ENCODE assay signal across 13 mouse cellular contexts in the genomic region with DNA sequence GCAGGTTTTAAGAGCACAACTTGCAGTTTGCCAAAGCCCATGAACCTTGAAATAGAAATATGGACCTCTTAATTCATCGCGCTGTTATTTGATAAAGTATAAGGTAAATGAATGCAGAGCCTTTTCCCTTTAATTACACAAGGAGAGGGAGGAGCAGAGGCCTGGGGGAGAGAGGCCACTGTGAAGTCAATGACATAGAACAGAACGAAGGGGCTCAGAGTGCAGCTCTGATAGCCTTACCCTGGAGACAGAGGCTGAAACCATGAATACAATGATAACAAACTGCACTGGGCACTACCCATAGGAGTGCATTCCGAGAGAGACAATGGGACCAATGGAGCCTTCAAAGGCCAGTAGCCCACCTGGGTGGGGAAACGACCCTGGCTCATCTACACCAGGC.
DNase-seq lines count a peak whose midpoint lies in the region; ATAC-seq and TF ChIP-seq lines count a peak whose summit lies in the region.
"Had no signal": no experiment of that assay in that cellular context is flagged by ENCODE, and none has a peak within 500 bp of the region (broad histone marks: within the 10 kb centered on the region; RNA-seq: fewer than 3 reads in every experiment).

No protein-coding gene starts in this region.

- H3K9ac ChIP-seq in hindbrain, embryonic 12.5 days, result no peak overlapping the region
- no peak overlapping the region for H3K9ac ChIP-seq in hindbrain, postnatal 0 days (replicated peaks; ENCODE audit: low read length)
- H3K9ac ChIP-seq in ES-E14 (ENCODE audit: insufficient read depth, low read depth, low read length, poor library complexity, severe bottlenecking), result no peak overlapping the region
- no peak overlapping the region for H3K9ac ChIP-seq in hindbrain, embryonic 13.5 days
- H3K9ac ChIP-seq in midbrain, embryonic 12.5 days (replicated peaks), result no peak overlapping the region
- H3K9ac ChIP-seq: heart, embryonic 15.5 days had no signal

- in situ Hi-C loops in ES-E14 (cut with MboI; ENCODE audit: low sequenced_read_pairs in 2 of 2, unreplicated experiment in 2 of 2), result no loop called here

- no peak for TF ChIP-seq POLR2A in thymus, adult 2 months (IDR thresholded peaks at IDR 0.05; ENCODE audit: control insufficient read depth, extremely low read depth, insufficient read depth, low read length, poor library complexity)

- H3K27me3 ChIP-seq in hindbrain, embryonic 12.5 days, result no peaks in the 10 kb centered on the region
- H3K27me3 ChIP-seq in hindbrain, postnatal 0 days (ENCODE audit: insufficient read depth, low read length), result no peaks in the 10 kb centered on the region
- H3K27me3 ChIP-seq in hindbrain, embryonic 13.5 days, result no peaks in the 10 kb centered on the region
- no peaks in the 10 kb centered on the region for H3K27me3 ChIP-seq in midbrain, embryonic 12.5 days
- H3K27me3 ChIP-seq in thymus, adult 2 months (ENCODE audit: control insufficient read depth, insufficient read depth, low read length), result no peaks in the 10 kb centered on the region
- H3K27me3 ChIP-seq: heart, embryonic 15.5 days had no signal

- no peak for DNase-seq in hindbrain, postnatal 0 days (ENCODE audit: low spot score)
- no peak for DNase-seq in ES-E14 (ENCODE audit: low read depth, low spot score)
- no peak for DNase-seq in spleen, adult 18-20 months
- DNase-seq in thymus, adult 2 months, result no peak
- DNase-seq in gastrocnemius, postnatal 10 days, result no peak
- DNase-seq: cerebellum, adult 8-10 months; gastrocnemius, postnatal 14 days; left cerebral cortex, postnatal 4 days; right cerebral cortex, postnatal 4 days had no signal

- no peaks in the 10 kb centered on the region for H3K9me3 ChIP-seq in hindbrain, embryonic 12.5 days (replicated peaks)
- no peaks in the 10 kb centered on the region for H3K9me3 ChIP-seq in hindbrain, postnatal 0 days (ENCODE audit: low read length)
- no peaks in the 10 kb centered on the region for H3K9me3 ChIP-seq in ES-E14 (ENCODE audit: control insufficient read depth, insufficient read depth, low read depth, low read length)
- H3K9me3 ChIP-seq in hindbrain, embryonic 13.5 days, result no peaks in the 10 kb centered on the region
- H3K9me3 ChIP-seq in midbrain, embryonic 12.5 days, result no peaks in the 10 kb centered on the region
- H3K9me3 ChIP-seq: heart, embryonic 15.5 days had no signal

- ATAC-seq in hindbrain, embryonic 12.5 days (ENCODE audit: low FRiP score), result no peak
- ATAC-seq in hindbrain, postnatal 0 days, result no peak
- peak; percentile 34; the same call in 1 of the 2 replicates for ATAC-seq in hindbrain, embryonic 13.5 days (ENCODE audit: low FRiP score)
- no peak for ATAC-seq in midbrain, embryonic 12.5 days (ENCODE audit: low FRiP score, low read depth)

- no peak overlapping the region for H3K4me2 ChIP-seq in hindbrain, embryonic 12.5 days (replicated peaks)
- no peak overlapping the region for H3K4me2 ChIP-seq in hindbrain, postnatal 0 days (ENCODE audit: low read depth, low read length)
- H3K4me2 ChIP-seq in hindbrain, embryonic 13.5 days, result no peak overlapping the region
- no peak overlapping the region for H3K4me2 ChIP-seq in midbrain, embryonic 12.5 days (replicated peaks)
- H3K4me2 ChIP-seq: heart, embryonic 15.5 days had no signal

- H3K4me3 ChIP-seq in hindbrain, embryonic 12.5 days, result no peak overlapping the region
- no peak overlapping the region for H3K4me3 ChIP-seq in hindbrain, postnatal 0 days (ENCODE audit: low read length)
- no peak overlapping the region for H3K4me3 ChIP-seq in ES-E14 (ENCODE audit: insufficient read depth in 1 of 2, low read depth in 1 of 2, low read length in 2 of 2, poor library complexity in 1 of 2, severe bottlenecking in 1 of 2)
- no peak overlapping the region for H3K4me3 ChIP-seq in hindbrain, embryonic 13.5 days
- H3K4me3 ChIP-seq in midbrain, embryonic 12.5 days, result no peak overlapping the region
- no peak overlapping the region for H3K4me3 ChIP-seq in thymus, adult 2 months (ENCODE audit: control insufficient read depth, insufficient read depth, low read length)
- H3K4me3 ChIP-seq: heart, embryonic 15.5 days had no signal

- peaks cover 19% of the 10 kb centered on the region for H3K4me1 ChIP-seq in hindbrain, embryonic 12.5 days
- H3K4me1 ChIP-seq in hindbrain, postnatal 0 days (ENCODE audit: insufficient read depth, low read length), result no peaks in the 10 kb centered on the region
- no peaks in the 10 kb centered on the region for H3K4me1 ChIP-seq in ES-E14 (ENCODE audit: control insufficient read depth in 2 of 2, insufficient read depth in 2 of 2, low read length in 2 of 2, poor library complexity in 1 of 2)
- H3K4me1 ChIP-seq in hindbrain, embryonic 13.5 days (replicated peaks), result peaks cover 35% of the 10 kb centered on the region
- H3K4me1 ChIP-seq in midbrain, embryonic 12.5 days, result peaks cover 15% of the 10 kb centered on the region
- H3K4me1 ChIP-seq in thymus, adult 2 months (replicated peaks; ENCODE audit: control insufficient read depth, insufficient read depth, low read length), result peaks cover 11% of the 10 kb centered on the region

- WGBS in hindbrain, embryonic 12.5 days, result 56% methylated on average over 5 of the region's 5 CpGs
- WGBS in hindbrain, postnatal 0 days, result 45% methylated on average over 5 of the region's 5 CpGs
- WGBS in hindbrain, embryonic 13.5 days, result 46% methylated on average over 5 of the region's 5 CpGs
- WGBS in midbrain, embryonic 12.5 days, result 59% methylated on average over 5 of the region's 5 CpGs
- 78% methylated on average over 5 of the region's 5 CpGs for WGBS in thymus, adult 2 months

- TF ChIP-seq CTCF in hindbrain, postnatal 0 days (IDR thresholded peaks at IDR 0.05; ENCODE audit: low read depth), result no peak
- no peak for TF ChIP-seq CTCF in thymus, adult 2 months (IDR thresholded peaks at IDR 0.05; ENCODE audit: borderline replicate concordance, control insufficient read depth, extremely low read depth, insufficient read depth, low read length, poor library complexity)

- peak overlapping the region; percentile 52 for H3K27ac ChIP-seq in hindbrain, embryonic 12.5 days
- H3K27ac ChIP-seq in hindbrain, postnatal 0 days, result no peak overlapping the region
- H3K27ac ChIP-seq in ES-E14 (ENCODE audit: insufficient read depth, low read depth, low read length, poor library complexity, severe bottlenecking), result no peak overlapping the region
- peak overlapping the region; percentile 78 for H3K27ac ChIP-seq in hindbrain, embryonic 13.5 days
- peak overlapping the region; percentile 49; the same call in 1 of the 2 replicates for H3K27ac ChIP-seq in midbrain, embryonic 12.5 days (replicated peaks)
- H3K27ac ChIP-seq in thymus, adult 2 months (ENCODE audit: control insufficient read depth, insufficient read depth, low read length), result no peak overlapping the region
- H3K27ac ChIP-seq: heart, embryonic 15.5 days had no signal

- no peaks in the 10 kb centered on the region for H3K36me3 ChIP-seq in hindbrain, embryonic 12.5 days
- H3K36me3 ChIP-seq in hindbrain, postnatal 0 days (ENCODE audit: insufficient read depth, low read length), result no peaks in the 10 kb centered on the region
- H3K36me3 ChIP-seq in ES-E14 (ENCODE audit: control insufficient read depth, insufficient read depth, low read length, poor library complexity, severe bottlenecking), result no peaks in the 10 kb centered on the region
- no peaks in the 10 kb centered on the region for H3K36me3 ChIP-seq in hindbrain, embryonic 13.5 days
- H3K36me3 ChIP-seq in midbrain, embryonic 12.5 days, result no peaks in the 10 kb centered on the region
- no peaks in the 10 kb centered on the region for H3K36me3 ChIP-seq in thymus, adult 2 months (ENCODE audit: control insufficient read depth, insufficient read depth, low read length)
- H3K36me3 ChIP-seq: heart, embryonic 15.5 days had no signal

TF ChIP-seq in ES-E14, 5 proteins besides CTCF, POLR2A, EP300 and RAD21:
- TF ChIP-seq MAFK (IDR thresholded peaks at IDR 0.05; ENCODE audit: insufficient read depth, low read depth, low read length) (peak; percentile 8; the same call in 1 of the 2 replicates), ZNF384 (IDR thresholded peaks at IDR 0.05; ENCODE audit: low read depth, low read length) (no peak)

Comparison
In these comparisons a context has a peak if more than half of its experiments do, and no peak if none do; other contexts are left out.
1. H3K27ac ChIP-seq: peak in hindbrain, embryonic 12.5 days (single experiment), hindbrain, embryonic 13.5 days (single experiment) and midbrain, embryonic 12.5 days (single experiment); none in hindbrain, postnatal 0 days (single experiment), ES-E14 (single experiment) and thymus, adult 2 months (single experiment).